Mouse (Mus musculus) layer of hippocampus, adult 8-10 months (tissue): ENCODE results near the gene Kcnd3. TPM values are rescaled to one million over a fixed set of nuclear protein-coding genes. Genes with fewer than 3 reads are reported as not detected.

Experiments
- DNase-seq, 2 experiments: peaks; one replicate each; pipeline ENCODE4 v3.0.0; 2022; ENCODE audit warnings: low spot score in 2 of 2
- total RNA-seq, 4 experiments: library from RNA; stranded (reverse); gene quantifications; 2 replicates each; pipeline ENCODE4 v1.2.4; 2022

Gene Kcnd3
- total RNA-seq, 4 experiments from 2014 or later: 60.3 to 66.2 (median 63.7) TPM

DNA sequence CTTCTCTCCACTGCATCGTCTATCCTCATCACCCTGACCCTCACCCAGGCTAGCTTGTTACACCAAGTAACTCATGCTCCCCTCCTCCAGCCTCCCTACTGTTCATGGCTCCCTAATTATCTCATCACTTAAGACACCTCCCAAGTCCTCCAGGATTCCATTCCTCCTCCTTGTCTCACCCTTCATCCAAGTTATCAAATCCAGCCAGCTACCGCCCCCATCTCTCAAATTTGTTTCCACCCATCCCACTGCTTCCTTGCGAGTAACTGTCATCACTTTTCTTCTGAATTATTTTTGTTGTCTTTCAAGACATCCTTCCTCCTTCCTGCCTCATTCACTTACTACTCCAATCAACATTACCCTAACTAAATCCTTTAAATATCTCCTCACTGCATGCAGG lies 126.2 kb downstream of the Kcnd3 start:
- DNase-seq: no peak

DNA sequence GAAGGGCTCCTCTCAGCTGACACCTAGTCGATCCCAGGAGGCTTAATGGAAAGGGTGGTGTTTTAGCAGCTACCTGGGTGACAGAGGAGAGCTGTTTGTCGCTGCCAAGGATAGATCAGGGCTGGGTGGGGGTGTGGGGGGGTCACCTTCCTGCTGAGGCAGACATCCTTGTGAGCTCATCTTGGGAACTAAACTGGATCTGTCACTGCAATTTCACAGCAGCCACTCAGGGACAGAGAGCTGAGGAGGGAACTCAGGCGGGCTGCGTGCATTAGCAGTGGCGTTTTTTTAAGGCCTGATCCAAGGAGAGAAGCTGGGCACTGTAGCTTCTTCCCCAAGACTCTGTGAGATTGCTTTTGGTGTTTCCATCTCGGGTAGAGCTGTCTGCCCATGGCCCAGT lies 129.0 kb downstream of the Kcnd3 start:
- DNase-seq: no peak

DNA sequence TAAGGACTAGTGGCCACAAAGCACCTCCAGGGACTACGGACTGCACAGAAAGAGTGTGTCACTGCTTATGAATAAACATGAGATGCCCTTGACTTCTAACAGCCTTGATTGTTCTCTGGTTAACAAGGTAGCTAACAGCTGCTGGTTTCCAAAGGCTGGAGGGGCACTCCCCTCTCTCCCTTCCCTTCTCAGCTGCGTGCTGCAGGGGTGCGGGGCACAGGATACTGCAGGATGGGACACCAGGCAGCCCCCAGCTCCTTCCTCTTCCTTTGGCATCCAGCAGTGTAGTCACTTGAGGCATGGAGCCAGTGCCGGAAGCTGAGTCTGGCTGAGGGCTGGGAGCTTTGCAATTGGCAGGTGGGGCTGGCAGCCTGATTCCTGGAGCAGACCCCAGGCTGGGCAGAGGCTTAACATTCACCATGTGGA lies 133.6 kb downstream of the Kcnd3 start:
- DNase-seq: no peak

DNA sequence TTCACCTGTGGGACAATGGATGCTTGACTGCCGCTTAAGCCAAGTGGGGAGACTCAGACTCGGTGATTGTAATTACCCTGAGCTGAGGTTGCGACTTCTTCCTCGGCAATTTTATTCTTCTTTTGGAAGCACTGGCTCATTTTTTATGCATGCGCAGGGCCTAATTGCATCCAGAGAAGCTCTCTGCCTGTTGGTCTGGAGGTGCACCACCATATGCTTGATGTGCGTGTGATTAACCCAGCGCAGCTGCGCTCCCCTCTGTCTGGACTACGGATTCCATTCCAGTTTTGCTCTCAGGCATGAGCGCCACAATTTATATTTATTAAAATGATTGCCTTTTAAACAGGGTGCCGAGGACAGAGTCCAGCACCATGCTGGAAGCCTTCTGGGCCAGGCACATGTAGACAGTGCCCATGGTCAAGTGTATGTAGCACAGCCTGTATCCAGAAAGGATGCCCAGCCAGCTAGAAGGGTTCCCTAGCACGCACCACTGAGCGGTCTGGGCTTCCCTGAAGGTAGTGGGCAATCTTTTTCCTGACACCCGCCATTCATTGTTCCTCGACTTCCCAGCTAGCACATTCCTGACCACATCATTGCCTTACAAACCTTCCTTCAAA lies 138.0 kb downstream of the Kcnd3 start:
- no peak for DNase-seq

DNA sequence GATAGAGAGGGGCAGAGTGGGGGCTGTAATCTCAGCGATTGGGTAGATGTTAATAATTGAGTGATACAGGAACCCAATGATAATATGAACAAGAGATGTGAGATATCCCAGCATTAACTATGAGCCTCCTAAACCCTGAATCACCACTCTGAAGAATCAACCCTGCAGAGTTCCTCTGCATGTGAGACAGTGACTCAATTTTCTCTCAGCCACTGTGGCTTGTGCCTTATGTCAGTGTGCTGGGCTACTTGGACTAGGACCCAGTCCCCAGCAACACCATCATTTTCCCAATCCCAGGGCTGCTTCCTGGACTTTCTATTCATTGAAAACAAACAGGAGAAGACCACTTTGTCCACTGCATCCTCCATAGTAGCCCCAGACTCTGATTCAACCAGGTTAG lies 139.6 kb downstream of the Kcnd3 start:
- no peak for DNase-seq

DNA sequence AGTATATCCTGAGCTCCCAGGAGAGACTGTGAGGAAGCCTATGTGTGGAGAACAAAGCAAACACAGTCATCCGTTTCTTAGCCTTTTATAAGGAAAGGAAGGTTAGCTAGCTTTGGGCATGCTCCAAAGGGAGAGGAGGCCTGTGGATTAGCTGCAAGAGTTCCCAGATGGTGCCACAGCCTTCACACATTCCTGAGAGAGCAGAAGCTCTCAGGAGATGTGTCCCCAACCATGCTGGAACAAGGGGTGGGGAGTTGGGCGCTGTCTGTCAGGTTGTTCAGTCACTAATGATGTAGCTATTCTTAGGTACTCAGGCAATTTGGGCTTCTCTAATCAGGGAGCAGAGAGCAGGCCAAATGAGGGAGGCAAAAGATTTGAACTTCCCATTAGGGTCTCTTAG lies 140.1 kb downstream of the Kcnd3 start:
- peak; percentile 67 to 74 for DNase-seq

DNA sequence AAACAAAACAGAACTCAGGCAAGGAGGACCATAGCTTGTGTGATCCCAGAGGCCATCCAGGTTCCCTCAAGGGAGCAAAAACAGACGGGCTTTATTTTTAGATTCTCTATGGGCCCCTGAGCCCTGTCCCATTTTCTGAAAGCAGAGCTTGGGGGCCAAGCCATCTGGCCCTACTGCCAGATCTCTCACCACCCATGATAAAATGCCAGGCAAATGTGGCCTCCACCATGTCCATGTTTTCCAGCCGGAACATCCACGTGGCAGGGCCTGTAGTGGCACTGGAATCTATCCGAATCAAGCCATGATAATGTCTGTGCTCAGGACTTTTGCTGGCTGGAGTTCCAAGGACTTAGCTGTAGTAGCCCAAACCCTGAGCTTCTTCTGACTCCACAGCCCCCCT lies 148.4 kb downstream of the Kcnd3 start:
- DNase-seq: no peak

DNA sequence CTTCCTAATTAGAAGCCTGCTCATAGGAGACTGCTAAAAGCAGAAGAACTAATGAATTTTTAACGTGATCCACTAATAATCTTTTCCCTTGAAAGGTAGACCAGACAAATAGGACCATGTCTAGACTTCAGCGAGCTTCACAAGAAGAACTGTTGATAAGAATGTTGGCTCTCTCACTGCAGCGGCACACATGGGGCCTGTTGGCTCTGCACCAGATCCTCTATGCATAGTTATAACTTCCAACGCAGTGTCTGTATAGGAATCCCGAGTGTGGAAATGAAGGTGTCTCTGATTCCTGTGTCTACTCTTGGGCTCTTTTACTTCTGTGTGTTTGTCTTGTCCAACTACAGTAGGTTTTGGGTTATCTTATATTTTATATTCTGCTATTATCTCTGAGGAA lies 150.8 kb downstream of the Kcnd3 start:
- no peak for DNase-seq

DNA sequence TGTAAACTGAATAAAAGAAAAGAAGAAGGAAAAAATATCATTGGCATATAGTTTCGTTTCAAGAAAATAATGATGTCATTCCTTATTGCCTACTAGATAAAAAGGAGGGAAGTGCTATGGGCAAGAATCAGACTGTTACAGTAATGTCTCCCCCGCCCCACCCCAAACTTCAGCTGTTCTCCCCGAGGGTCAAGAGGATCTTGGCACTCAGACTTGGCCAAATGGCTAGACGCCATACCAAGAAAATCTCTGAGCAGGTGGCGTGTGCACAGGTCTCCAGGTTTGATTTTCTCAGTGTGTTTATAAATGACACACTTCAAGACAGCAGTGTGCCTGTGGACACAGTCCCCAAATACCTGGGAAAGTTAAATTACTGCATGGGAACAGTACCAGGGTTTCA lies 153.6 kb downstream of the Kcnd3 start:
- no peak for DNase-seq

DNA sequence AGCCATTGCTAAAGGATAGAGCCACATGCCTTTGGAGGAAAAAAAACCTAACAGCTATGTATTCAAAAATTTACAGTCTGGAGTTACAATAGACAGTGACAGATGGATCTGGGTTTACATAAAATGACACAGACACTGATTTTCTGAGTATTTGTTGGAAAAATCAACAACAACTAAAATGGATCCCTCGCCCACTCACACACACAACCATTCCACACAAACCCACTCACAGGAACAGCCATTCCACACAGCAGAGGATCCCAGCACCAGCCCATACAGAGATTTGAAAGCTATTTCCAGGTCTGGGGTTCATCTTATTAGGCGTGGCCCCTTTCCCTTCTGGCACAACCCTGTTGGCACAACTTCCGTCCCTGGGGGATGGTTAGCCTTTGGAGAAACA lies 156.7 kb downstream of the Kcnd3 start:
- DNase-seq: peak; percentile 50 to 60

DNA sequence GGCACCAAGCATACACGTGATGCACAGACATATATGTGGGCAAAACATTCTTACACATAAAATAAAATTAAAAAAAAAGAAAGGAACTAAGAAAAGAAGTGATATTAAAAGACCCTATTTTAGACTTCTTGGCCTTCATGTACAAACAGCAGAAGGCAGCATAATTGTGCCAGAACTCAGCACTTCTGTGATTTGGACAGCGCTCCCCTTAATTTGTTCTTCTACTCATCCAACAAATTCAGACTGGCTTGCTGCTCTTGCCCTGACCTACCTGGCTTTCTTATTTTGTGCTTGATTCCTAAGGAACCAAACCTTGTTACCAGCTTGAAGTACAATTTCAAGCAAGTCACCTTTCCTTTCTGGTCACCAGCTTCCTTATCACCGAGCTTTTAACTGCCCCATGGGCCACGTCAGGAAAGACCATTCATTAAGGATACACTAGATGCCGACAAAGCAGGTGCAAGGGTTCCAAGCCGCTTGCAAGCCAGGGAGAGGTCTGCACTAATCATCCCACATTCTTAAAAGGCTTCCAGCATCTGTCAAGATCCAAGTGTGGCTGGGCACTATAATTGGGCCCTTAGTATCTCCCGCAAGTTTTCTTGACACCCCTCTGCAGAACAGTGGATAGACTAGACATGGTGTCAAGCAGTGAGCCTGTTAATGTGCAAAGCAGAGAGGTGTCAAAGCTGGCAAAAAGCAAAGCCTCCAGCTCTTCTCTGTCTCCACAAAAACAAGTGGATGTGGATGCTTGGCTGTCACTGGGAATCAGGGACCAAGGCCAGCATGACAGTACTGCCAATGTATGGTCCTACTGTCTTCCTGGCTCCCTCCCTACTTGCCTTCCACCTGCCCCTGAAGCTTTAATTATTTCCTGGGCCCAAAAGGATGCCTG lies 159.6 kb downstream of the Kcnd3 start:
- no peak for DNase-seq

DNA sequence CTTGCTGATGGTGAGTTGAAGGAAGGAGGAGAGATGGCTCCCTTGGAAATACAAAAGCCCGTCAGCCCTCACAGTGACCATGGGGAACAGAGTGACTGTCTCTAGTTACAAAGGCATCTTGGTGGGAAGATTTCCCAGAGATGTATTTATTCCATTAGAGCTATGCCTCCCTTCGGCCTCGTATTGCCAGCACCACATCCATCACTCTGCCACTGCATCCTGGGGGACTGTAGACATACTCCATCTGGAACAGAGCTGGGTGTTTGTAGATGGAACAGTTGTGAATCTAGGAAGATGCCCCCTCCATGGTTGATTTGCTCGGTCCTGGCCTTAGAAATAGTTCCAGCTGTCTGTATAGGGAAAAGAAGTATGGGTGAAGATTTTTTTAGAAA lies 160.3 kb downstream of the Kcnd3 start:
- no peak for DNase-seq

DNA sequence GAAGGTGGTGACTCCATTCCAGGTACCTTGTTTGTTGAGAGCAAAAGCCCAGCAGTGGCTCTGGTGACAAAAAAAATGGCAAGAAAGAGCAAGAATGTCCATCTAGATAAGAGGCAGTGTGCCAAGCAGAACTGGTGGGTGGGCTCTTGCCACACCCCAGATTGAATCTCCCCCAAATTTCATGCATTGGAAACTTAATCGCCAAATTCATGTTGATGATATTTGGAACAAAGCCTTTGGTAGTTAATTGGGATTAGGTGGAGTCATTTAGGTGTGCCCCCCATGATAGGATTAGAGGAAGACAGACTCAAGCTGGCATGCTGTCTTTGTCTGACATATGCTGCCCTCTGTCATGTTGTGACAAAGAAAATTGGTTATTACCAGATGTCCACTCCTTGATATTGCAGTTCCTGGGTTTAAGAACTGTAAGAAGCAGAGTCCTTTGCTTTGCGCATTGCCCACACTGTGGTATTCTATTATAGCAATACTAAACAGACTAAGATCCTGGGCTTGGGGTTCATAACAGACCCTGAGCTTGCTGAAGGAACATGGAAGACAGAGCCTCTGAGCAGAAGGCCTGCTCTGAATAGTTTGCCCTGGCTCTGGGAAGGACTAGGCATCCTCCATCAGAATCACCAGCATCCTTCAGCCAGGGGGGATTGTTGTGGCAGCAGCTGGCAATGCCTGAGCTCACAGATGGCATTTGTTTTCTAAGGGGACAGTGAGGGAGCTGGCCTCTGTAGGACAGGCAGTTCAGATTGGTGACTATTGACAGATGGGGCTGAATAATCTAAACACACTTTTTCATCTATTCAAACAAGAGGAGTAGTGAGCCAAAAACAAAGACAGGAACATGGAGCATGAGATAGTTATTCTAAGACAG lies 165.0 kb downstream of the Kcnd3 start:
- no peak for DNase-seq

DNA sequence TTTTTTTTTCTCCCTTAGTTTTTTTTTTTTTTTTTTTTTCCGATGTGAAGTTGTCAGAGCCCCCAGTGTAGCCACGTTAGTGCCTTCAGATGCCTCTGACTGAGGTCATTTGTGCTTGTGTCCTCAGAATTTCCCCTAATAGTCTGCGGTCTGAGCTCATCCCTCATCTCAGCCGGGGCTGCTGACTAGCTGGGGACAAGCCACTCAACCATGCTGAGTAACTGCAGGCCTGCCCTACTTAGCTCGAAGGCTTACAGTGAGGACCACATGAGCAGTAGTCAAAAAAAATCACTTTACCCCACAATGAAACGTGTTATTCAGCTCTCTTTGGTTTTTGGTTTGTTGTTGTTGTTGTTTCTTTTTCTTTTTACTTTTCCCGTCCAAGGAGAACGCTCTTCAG lies 169.0 kb downstream of the Kcnd3 start:
- no peak for DNase-seq

DNA sequence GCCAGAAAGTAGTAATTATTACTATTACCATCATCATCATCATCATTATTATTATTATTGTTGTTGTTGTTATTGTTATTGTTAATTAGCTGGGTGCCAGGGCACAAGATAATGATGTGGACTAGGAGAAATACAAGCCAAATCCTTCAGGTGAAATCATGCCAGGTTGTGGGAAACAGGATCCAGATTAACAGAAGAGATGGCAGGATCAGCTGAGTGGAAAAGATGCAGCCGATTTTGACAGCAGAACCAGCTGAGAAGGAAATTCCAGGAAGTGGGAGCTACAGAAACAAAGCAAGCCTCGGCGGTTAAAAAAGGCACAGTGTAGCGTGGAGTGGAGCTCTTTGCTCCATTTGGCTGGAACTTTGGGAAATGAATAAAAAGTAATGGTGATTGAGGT lies 171.0 kb downstream of the Kcnd3 start:
- DNase-seq: no peak

DNA sequence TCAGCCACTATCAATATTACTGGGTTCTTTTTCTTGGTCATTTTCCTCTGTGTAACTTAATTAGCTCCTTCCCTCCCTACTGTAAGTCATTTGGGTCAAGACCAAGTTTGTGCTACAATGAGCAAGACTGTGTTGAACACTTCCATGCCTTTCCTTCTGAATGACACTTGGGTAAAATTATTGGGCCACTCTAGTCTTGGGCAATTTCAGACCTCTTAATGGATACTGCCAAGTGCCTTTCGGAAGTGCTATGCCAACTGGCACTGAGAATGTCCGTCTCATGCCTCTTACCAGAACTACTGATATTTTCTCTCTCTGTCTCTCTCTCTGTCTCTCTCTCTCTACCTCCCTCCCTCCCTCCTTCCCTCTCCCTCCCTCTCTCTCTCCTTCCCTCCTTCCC lies 173.8 kb downstream of the Kcnd3 start:
- DNase-seq: no peak

DNA sequence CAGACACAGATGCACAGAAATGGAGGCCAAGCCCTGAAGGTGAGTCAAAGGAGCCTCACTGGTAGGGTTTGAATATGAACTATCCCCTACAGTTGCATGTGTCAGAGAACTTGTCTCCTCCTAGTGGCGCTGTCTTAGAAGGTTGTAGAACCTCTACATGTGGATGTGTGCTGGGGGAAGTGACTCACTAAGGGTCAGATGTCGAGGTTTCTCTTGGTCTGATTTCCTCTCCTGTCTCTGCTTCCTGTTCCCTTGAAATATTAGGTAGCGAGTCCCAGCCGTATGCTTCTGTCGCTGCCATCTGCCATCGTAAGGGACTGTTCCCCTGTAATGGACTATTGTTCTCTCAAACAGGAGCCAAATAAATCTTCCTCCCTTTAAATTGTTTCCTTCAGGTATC lies 175.1 kb downstream of the Kcnd3 start:
- DNase-seq: no peak

DNA sequence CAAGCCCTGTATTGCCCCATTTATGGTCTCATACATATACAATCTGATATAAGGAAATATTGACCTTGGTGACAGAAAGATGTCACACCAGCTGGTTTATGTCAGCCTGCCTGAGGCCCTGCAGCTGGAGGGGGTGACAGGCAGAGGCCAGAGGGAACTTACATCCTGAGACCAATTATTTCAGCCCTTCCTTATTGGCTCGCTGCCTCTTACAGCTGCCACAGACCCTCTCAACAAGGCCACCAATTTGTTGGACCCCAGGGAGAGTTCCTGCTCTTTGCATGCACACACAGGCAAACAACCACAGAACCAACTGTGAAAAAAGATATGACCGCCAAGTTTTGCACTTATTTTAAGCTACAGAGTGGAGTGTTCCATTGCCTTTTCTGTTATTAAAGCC lies 180.2 kb downstream of the Kcnd3 start:
- no peak for DNase-seq

DNA sequence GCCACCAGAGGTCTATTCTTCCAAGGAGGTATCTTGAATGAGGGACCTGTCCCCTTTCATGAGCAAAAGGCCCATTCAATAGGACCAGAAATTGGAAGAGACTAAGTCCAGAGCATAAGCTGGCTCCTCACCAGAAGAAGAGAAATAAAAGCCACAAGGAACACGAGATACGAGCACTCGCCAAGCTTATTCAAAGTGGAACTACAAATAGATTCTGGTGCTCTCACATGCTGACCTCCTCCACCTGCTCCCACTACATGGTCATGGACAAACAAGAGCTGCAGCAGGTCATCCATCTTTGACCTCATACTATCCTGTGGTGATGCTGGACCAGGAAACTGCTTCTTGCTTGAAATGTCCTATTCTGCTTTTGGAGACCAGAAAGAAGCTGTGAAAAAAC lies 180.9 kb downstream of the Kcnd3 start:
- DNase-seq: no peak

DNA sequence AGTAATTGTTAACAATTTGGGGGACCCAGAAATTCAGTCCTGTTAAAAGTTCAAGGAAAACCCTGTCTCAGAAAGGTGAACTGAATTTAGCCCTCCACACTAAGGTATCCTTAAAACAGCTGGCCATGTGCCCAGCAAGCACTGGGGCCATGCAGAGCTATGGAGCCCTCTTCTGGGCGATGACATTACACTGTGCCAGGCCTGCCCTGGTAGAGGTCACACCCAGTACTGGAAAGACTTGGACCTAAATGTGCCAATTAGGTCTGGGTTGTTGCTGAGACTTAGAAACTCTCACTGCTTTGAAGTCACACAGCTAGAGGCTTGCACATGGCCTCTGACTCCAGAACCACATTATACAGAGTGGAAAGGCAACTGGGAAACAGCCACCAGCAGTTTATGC lies 190.1 kb downstream of the Kcnd3 start:
- DNase-seq: no peak

DNA sequence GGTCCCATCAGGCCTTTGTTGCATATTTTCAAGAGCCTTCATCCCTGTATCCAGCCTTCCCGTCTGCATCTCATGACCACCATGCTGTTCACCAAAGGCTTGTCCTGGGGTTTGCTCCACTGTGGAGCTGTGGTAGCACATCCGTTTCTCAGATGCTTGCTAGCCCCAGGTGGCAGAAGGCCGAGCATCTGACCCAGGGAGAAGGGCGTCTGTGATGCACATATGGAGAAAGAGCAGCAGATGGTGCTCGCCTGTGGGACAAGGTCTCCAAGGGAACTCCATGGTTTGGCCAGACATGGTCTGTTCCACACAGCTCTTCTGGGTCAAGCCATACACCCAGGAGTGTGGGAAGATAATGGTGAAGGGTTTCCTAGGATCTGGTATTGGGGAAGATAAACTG lies 191.4 kb downstream of the Kcnd3 start:
- no peak for DNase-seq

DNA sequence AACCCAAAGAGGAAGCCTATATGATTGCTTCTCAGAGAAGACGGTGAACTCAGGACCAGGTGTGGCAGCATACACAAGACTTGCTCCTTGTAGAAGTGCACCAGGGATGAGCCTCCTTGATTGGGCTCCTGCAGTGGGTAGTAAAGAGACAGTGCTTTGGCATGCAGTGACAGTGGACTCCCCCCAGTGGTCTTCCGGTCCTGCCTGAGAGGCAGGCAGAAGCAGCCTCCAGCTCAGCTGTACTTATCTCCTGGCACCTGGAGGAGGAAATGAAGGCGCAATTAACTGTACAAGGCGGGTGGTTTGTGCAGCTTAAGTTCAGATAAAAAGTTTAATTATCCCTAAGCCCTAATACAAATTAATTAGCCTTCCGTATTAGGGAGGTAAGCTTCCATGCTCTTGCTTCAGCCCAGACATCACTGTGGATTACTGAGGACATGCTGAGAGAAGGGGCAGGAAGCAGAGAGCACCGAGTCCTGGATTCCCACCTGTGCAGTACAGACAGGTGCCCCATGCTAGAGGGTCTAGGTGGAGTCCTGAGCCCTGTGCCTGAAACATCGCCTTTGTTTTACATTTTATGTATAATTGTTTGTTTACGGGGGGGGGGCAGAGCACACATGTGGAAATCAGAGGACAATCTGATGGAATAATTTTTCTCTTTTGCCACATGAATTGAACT lies 196.9 kb downstream of the Kcnd3 start:
- DNase-seq: no peak
